Mouse (Mus musculus) stomach, embryonic 15.5 days (tissue): ENCODE results near the gene Acvr1b. TPM values are rescaled to one million over a fixed set of nuclear protein-coding genes. Genes with fewer than 3 reads are reported as not detected.
A peak's percentile ranks its signal among the peaks of the same experiment; 100 is the strongest.

Experiments
- ATAC-seq: fragments of 200-750 bp; cut with Nextera tagmentation; 2 replicates; pipeline ENCODE4 v1.8.0; 2017; ENCODE audit warnings: low read depth, moderate number of reproducible peaks, moderate TSS enrichment; ENCODE audit not compliant: insufficient read depth, low FRiP score
- H3K27ac ChIP-seq: fragments of 300-500 bp; sonication (generic); 2 replicates; pipeline ENCODE4 v1.5.1; 2015; ENCODE audit warnings: mild to moderate bottlenecking, inconsistent platforms
- H3K27me3 ChIP-seq: fragments of 300-500 bp; sonication (generic); replicated peaks from 2 replicates; pipeline ENCODE4 v1.6.1; 2015; ENCODE audit warnings: inconsistent platforms
- H3K36me3 ChIP-seq: fragments of 300-500 bp; sonication (generic); 2 replicates; pipeline ENCODE4 v1.6.1; 2015; ENCODE audit warnings: inconsistent platforms
- H3K4me1 ChIP-seq: fragments of 300-500 bp; sonication (generic); 2 replicates; pipeline ENCODE4 v1.6.1; 2015; ENCODE audit warnings: inconsistent platforms
- H3K4me2 ChIP-seq: fragments of 300-500 bp; sonication (generic); 2 replicates; pipeline ENCODE4 v1.6.1; 2015; ENCODE audit warnings: mild to moderate bottlenecking, inconsistent platforms
- H3K4me3 ChIP-seq: fragments of 300-500 bp; sonication (generic); replicated peaks from 2 replicates; pipeline ENCODE4 v1.5.1; 2015; ENCODE audit warnings: inconsistent platforms
- H3K9ac ChIP-seq: fragments of 300-500 bp; sonication (generic); 2 replicates; pipeline ENCODE4 v1.6.1; 2015; ENCODE audit warnings: inconsistent platforms
- H3K9me3 ChIP-seq: fragments of 300-500 bp; sonication (generic); 2 replicates; pipeline ENCODE4 v1.6.1; 2016; ENCODE audit warnings: inconsistent platforms
- WGBS: fragments of 180-500 bp; shearing (Covaris S2); methylation state at CpG from one replicate; pipeline ENCODE4 v1.1.7; 2015; 5-methylcytosine and 5-hydroxymethylcytosine counted together
- polyA plus RNA-seq: library from polyadenylated mRNA; unstranded; fragments of >200 nt; fragmentation: Nextera tagmentation; extraction: Ambion mirVana; gene quantifications from 2 replicates; pipeline ENCODE4 v1.2.1, GENCODE M21; 2015

Acvr1b gene
- polyA plus RNA-seq, 1 experiment from 2014 or later: 8.9 TPM

- Histone ChIP-seq H3K4me2 (peak overlapping the region; percentile 83), H3K27me3 (no peaks in the 10 kb centered on the region), H3K4me3 (no peak overlapping the region), H3K9me3 (no peaks in the 10 kb centered on the region), H3K27ac (peak overlapping the region; percentile 81), H3K4me1 (peaks cover 63% of the 10 kb centered on the region), H3K9ac (peak overlapping the region; percentile 22; the same call in 1 of the 2 replicates), H3K36me3 (no peaks in the 10 kb centered on the region)
- ATAC-seq: 0 out of 2 replicates have a peak, but pooled peaks have one; percentile 24
- 45% methylated on average over 8 of the region's 8 CpGs for WGBS
Observed at GRCm38 (mm10) chr15:101176795-101177691, 3.2 kb downstream of the Acvr1b start.

GRCm38 (mm10) chr15:101180363-101181105 is 6.7 kb downstream of the Acvr1b start:
- no peak for ATAC-seq
- Histone ChIP-seq H3K9ac (no peak overlapping the region), H3K27me3 (no peaks in the 10 kb centered on the region), H3K9me3 (no peaks in the 10 kb centered on the region), H3K36me3 (no peaks in the 10 kb centered on the region), H3K4me3 (no peak overlapping the region), H3K4me1 (peaks cover 66% of the 10 kb centered on the region), H3K27ac (peak overlapping the region; percentile 71), H3K4me2 (no peak overlapping the region)
- WGBS: 64% methylated on average over 15 of the region's 15 CpGs

- H3K27me3 ChIP-seq: no peaks in the 10 kb centered on the region
- H3K36me3 ChIP-seq: no peaks in the 10 kb centered on the region
- H3K4me3 ChIP-seq: no peak overlapping the region
- no peak for ATAC-seq
- H3K9me3 ChIP-seq: no peaks in the 10 kb centered on the region
- WGBS: 43% methylated on average over 5 of the region's 5 CpGs
- H3K27ac ChIP-seq: peak overlapping the region; percentile 71
- no peak overlapping the region for H3K9ac ChIP-seq
- no peak overlapping the region for H3K4me2 ChIP-seq
- peaks cover 61% of the 10 kb centered on the region for H3K4me1 ChIP-seq
Observed at GRCm38 (mm10) chr15:101181106-101181466, 7.2 kb downstream of the Acvr1b start.

GRCm38 (mm10) chr15:101181500-101181899 is 7.6 kb downstream of the Acvr1b start:
- H3K27ac ChIP-seq: peak overlapping the region; percentile 71
- 41% methylated on average over 4 of the region's 4 CpGs for WGBS
- no peaks in the 10 kb centered on the region for H3K27me3 ChIP-seq
- H3K4me2 ChIP-seq: no peak overlapping the region
- no peak overlapping the region for H3K9ac ChIP-seq
- ATAC-seq: no peak
- H3K36me3 ChIP-seq: no peaks in the 10 kb centered on the region
- no peak overlapping the region for H3K4me3 ChIP-seq
- H3K4me1 ChIP-seq: peaks cover 57% of the 10 kb centered on the region
- no peaks in the 10 kb centered on the region for H3K9me3 ChIP-seq

GRCm38 (mm10) chr15:101182676-101183075 is 8.8 kb downstream of the Acvr1b start:
- Histone ChIP-seq H3K36me3 (no peaks in the 10 kb centered on the region), H3K27ac (peak overlapping the region; percentile 85), H3K4me2 (peak overlapping the region; percentile 36), H3K9ac (no peak overlapping the region), H3K4me1 (peaks cover 49% of the 10 kb centered on the region), H3K27me3 (no peaks in the 10 kb centered on the region), H3K9me3 (no peaks in the 10 kb centered on the region), H3K4me3 (no peak overlapping the region)
- 30% methylated on average over 5 of the region's 5 CpGs for WGBS
- ATAC-seq: peak; percentile 69

GRCm38 (mm10) chr15:101184300-101184699 is 10.4 kb downstream of the Acvr1b start:
- peak overlapping the region; percentile 26; the same call in 1 of the 2 replicates for H3K27ac ChIP-seq
- H3K4me3 ChIP-seq: no peak overlapping the region
- ATAC-seq: no peak
- H3K9ac ChIP-seq: no peak overlapping the region
- peaks cover 42% of the 10 kb centered on the region for H3K4me1 ChIP-seq
- H3K4me2 ChIP-seq: no peak overlapping the region
- H3K36me3 ChIP-seq: no peaks in the 10 kb centered on the region
- H3K9me3 ChIP-seq: no peaks in the 10 kb centered on the region
- no peaks in the 10 kb centered on the region for H3K27me3 ChIP-seq
- 93% methylated on average over 8 of the region's 8 CpGs for WGBS

- WGBS: 98% methylated on average over 3 of the region's 3 CpGs
- no peaks in the 10 kb centered on the region for H3K27me3 ChIP-seq
- peaks cover 31% of the 10 kb centered on the region for H3K4me1 ChIP-seq
- no peak overlapping the region for H3K4me2 ChIP-seq
- no peak for ATAC-seq
- no peak overlapping the region for H3K27ac ChIP-seq
- no peaks in the 10 kb centered on the region for H3K9me3 ChIP-seq
- H3K36me3 ChIP-seq: no peaks in the 10 kb centered on the region
- no peak overlapping the region for H3K9ac ChIP-seq
- H3K4me3 ChIP-seq: no peak overlapping the region
Observed at GRCm38 (mm10) chr15:101185549-101185948, 11.7 kb downstream of the Acvr1b start.

- Histone ChIP-seq H3K9me3 (no peaks in the 10 kb centered on the region), H3K9ac (no peak overlapping the region), H3K36me3 (no peaks in the 10 kb centered on the region), H3K27me3 (no peaks in the 10 kb centered on the region), H3K4me1 (peaks cover 23% of the 10 kb centered on the region), H3K4me2 (no peak overlapping the region), H3K4me3 (no peak overlapping the region), H3K27ac (no peak overlapping the region)
- WGBS: 67% methylated on average over 5 of the region's 5 CpGs
- no peak for ATAC-seq
Observed at GRCm38 (mm10) chr15:101187907-101188306, 14.0 kb downstream of the Acvr1b start.

GRCm38 (mm10) chr15:101189981-101190761 is 16.3 kb downstream of the Acvr1b start:
- Histone ChIP-seq H3K9me3 (no peaks in the 10 kb centered on the region), H3K4me2 (no peak overlapping the region), H3K27me3 (no peaks in the 10 kb centered on the region), H3K27ac (no peak overlapping the region), H3K9ac (no peak overlapping the region), H3K4me1 (peaks cover 27% of the 10 kb centered on the region), H3K4me3 (no peak overlapping the region), H3K36me3 (peaks cover 5% of the 10 kb centered on the region)
- ATAC-seq: no peak
- WGBS: 65% methylated on average over 10 of the region's 10 CpGs

- Histone ChIP-seq H3K27ac (0 out of 2 replicates have a peak overlapping the region, but pooled peaks have one; percentile 10), H3K27me3 (no peaks in the 10 kb centered on the region), H3K9me3 (no peaks in the 10 kb centered on the region), H3K9ac (no peak overlapping the region), H3K4me1 (peaks cover 28% of the 10 kb centered on the region), H3K4me2 (no peak overlapping the region), H3K36me3 (peaks cover 11% of the 10 kb centered on the region), H3K4me3 (no peak overlapping the region)
- no peak for ATAC-seq
- WGBS: 63% methylated on average over 5 of the region's 5 CpGs
Observed at GRCm38 (mm10) chr15:101190762-101191150, 16.9 kb downstream of the Acvr1b start.

- no peak overlapping the region for H3K9ac ChIP-seq
- peaks cover 16% of the 10 kb centered on the region for H3K36me3 ChIP-seq
- H3K27me3 ChIP-seq: no peaks in the 10 kb centered on the region
- no peak overlapping the region for H3K4me3 ChIP-seq
- peak; percentile 14; the same call in 1 of the 2 replicates for ATAC-seq
- no peak overlapping the region for H3K4me2 ChIP-seq
- peak overlapping the region; percentile 37; the same call in 1 of the 2 replicates for H3K27ac ChIP-seq
- WGBS: 35% methylated on average over 13 of the region's 13 CpGs
- no peaks in the 10 kb centered on the region for H3K9me3 ChIP-seq
- peaks cover 28% of the 10 kb centered on the region for H3K4me1 ChIP-seq
Observed at GRCm38 (mm10) chr15:101191459-101192259, 17.8 kb downstream of the Acvr1b start.
